Mouse (Mus musculus): ENCODE measurements around the gene Minpp1.

GRCm38 (mm10) chr19:32467325-32467724 is 18.2 kb upstream of the Minpp1 start:
- TF ChIP-seq CTCF (conservative IDR thresholded peaks at IDR 0.05; ENCODE audit: low read length) (no peak), POU5F1 (IDR thresholded peaks at IDR 0.05; ENCODE audit: borderline replicate concordance, low read length) (no peak)

Data from E14TG2a.4 (cell line).